In the genomic region with DNA sequence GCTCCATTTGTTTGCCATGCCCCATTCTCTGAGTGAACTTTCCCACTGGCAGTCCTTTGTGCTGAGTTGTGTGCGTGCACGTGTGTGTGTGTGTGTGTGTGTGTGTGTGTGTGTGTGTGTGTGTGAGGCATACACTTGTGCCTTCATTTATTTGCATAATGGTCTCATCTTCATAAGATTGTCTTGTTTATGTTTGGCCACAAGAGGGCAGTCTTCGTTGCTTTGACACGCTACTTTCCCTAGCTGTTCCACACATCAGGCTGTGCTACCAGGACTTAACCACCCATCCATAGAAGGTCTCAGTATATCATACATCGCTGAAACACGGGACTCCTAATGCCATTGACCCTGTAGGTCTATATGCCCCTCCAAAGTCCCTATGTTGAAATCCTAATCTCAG, we compare ENCODE assay signal across 9 mouse cellular contexts. TPM values are rescaled to one million over a fixed set of nuclear protein-coding genes. Genes with fewer than 3 reads are reported as not detected.
A peak's percentile ranks its signal among the peaks of the same experiment; 100 is the strongest.
DNase-seq lines count a peak whose midpoint lies in the region; ATAC-seq and TF ChIP-seq lines count a peak whose summit lies in the region.
"Had no signal": no experiment of that assay in that cellular context is flagged by ENCODE, and none has a peak within 500 bp of the region (broad histone marks: within the 10 kb centered on the region; RNA-seq: fewer than 3 reads in every experiment).

No protein-coding gene starts in this region.

- no peak overlapping the region for H3K27ac ChIP-seq in intestine, postnatal 0 days (ENCODE audit: low read depth, low read length)
- no peak overlapping the region for H3K27ac ChIP-seq in intestine, embryonic 15.5 days
- H3K27ac ChIP-seq in embryonic facial prominence, embryonic 14.5 days (replicated peaks; ENCODE audit: low read depth, low read length) = no peak overlapping the region

- TF ChIP-seq CTCF in intestine, postnatal 0 days (IDR thresholded peaks at IDR 0.05; ENCODE audit: low read depth) = peak; percentile 87

- H3K4me2 ChIP-seq in intestine, postnatal 0 days (replicated peaks; ENCODE audit: low read depth) = no peak overlapping the region
- H3K4me2 ChIP-seq in intestine, embryonic 15.5 days (replicated peaks) = no peak overlapping the region
- no peak overlapping the region for H3K4me2 ChIP-seq in embryonic facial prominence, embryonic 14.5 days (ENCODE audit: low read depth, low read length)

- 12% methylated on average over 6 of the region's 6 CpGs for WGBS in intestine, postnatal 0 days
- WGBS in intestine, embryonic 15.5 days = 17% methylated on average over 6 of the region's 6 CpGs
- 10% methylated on average over 6 of the region's 6 CpGs for WGBS in embryonic facial prominence, embryonic 14.5 days

- no peaks in the 10 kb centered on the region for H3K9me3 ChIP-seq in intestine, postnatal 0 days (ENCODE audit: control insufficient read depth)
- H3K9me3 ChIP-seq in intestine, embryonic 15.5 days = no peaks in the 10 kb centered on the region
- H3K9me3 ChIP-seq in embryonic facial prominence, embryonic 14.5 days (ENCODE audit: control insufficient read depth, low read length) = no peaks in the 10 kb centered on the region
- H3K9me3 ChIP-seq: megakaryocyte, embryonic 14.5 days had no signal

- no peaks in the 10 kb centered on the region for H3K27me3 ChIP-seq in intestine, postnatal 0 days (replicated peaks; ENCODE audit: control insufficient read depth, insufficient read depth, low read length)
- no peaks in the 10 kb centered on the region for H3K27me3 ChIP-seq in intestine, embryonic 15.5 days (replicated peaks)
- H3K27me3 ChIP-seq in embryonic facial prominence, embryonic 14.5 days (replicated peaks; ENCODE audit: control insufficient read depth, insufficient read depth, low read length) = no peaks in the 10 kb centered on the region
- H3K27me3 ChIP-seq: megakaryocyte, embryonic 14.5 days had no signal

- ATAC-seq in intestine, postnatal 0 days = peak; percentile 25; the same call in 1 of the 2 replicates
- ATAC-seq in intestine, embryonic 15.5 days = no peak
- ATAC-seq in embryonic facial prominence, embryonic 14.5 days (ENCODE audit: low read depth) = peak; percentile 68

- no peaks in the 10 kb centered on the region for H3K36me3 ChIP-seq in intestine, postnatal 0 days (ENCODE audit: control insufficient read depth, insufficient read depth)
- H3K36me3 ChIP-seq in intestine, embryonic 15.5 days = no peaks in the 10 kb centered on the region
- no peaks in the 10 kb centered on the region for H3K36me3 ChIP-seq in embryonic facial prominence, embryonic 14.5 days (ENCODE audit: control insufficient read depth, insufficient read depth, low read length)

- no peaks in the 10 kb centered on the region for H3K4me1 ChIP-seq in intestine, postnatal 0 days (replicated peaks; ENCODE audit: control insufficient read depth, insufficient read depth, low read length)
- no peaks in the 10 kb centered on the region for H3K4me1 ChIP-seq in intestine, embryonic 15.5 days (replicated peaks)
- H3K4me1 ChIP-seq in embryonic facial prominence, embryonic 14.5 days (ENCODE audit: control insufficient read depth, insufficient read depth, low read length) = no peaks in the 10 kb centered on the region

- H3K4me3 ChIP-seq in intestine, postnatal 0 days (ENCODE audit: low read depth, low read length) = no peak overlapping the region
- no peak overlapping the region for H3K4me3 ChIP-seq in intestine, embryonic 15.5 days (replicated peaks)
- no peak overlapping the region for H3K4me3 ChIP-seq in embryonic facial prominence, embryonic 14.5 days (ENCODE audit: low read depth, low read length)
- H3K4me3 ChIP-seq: megakaryocyte, embryonic 14.5 days had no signal

- peak; percentile 88 for DNase-seq in brain, adult 2 months (ENCODE audit: low read depth, low spot score)
- peak; percentile 82 for DNase-seq in embryonic facial prominence, embryonic 14.5 days (ENCODE audit: low spot score)
- DNase-seq in heart, postnatal 4 days = peak; percentile 68
- DNase-seq in layer of hippocampus, postnatal 10 days (ENCODE audit: low spot score in 2 of 2) = peak; percentile 57 to 64
- DNase-seq in mesoderm, embryonic 11.5 days (ENCODE audit: low read depth, low spot score) = peak; percentile 83
- DNase-seq in skeletal muscle tissue, adult 2 months (ENCODE audit: low read depth, low spot score) = peak; percentile 48

- no peak overlapping the region for H3K9ac ChIP-seq in intestine, postnatal 0 days (ENCODE audit: low read depth, low read length)
- no peak overlapping the region for H3K9ac ChIP-seq in intestine, embryonic 15.5 days
- no peak overlapping the region for H3K9ac ChIP-seq in embryonic facial prominence, embryonic 14.5 days (ENCODE audit: low read depth, low read length)

RNA-seq across cellular contexts. Expression of gene Svopl, which starts 39.3 kb away (rescaled TPM):
- polyA plus RNA-seq in intestine, postnatal 0 days (2015; fragmentation: Nextera tagmentation; extraction: Ambion mirVana) = 0.68 and 0.94 TPM in 2 replicates
- 0.30 and 0.83 TPM in 2 replicates for polyA plus RNA-seq in intestine, embryonic 15.5 days (2015; fragmentation: Nextera tagmentation; extraction: Ambion mirVana)
- polyA plus RNA-seq in embryonic facial prominence, embryonic 14.5 days (2014; fragmentation: Nextera tagmentation; extraction: Ambion mirVana) = 3.8 and 6.0 TPM in 2 replicates
- under 1 TPM; 0.65 to 0.69 TPM for total RNA-seq in heart, postnatal 4 days (2021)
- under 1 TPM; 0.31 to 0.50 TPM for total RNA-seq in layer of hippocampus, postnatal 10 days (2021)
